Comparison of ENCODE assay signal across 8 mouse cellular contexts in the genomic region with DNA sequence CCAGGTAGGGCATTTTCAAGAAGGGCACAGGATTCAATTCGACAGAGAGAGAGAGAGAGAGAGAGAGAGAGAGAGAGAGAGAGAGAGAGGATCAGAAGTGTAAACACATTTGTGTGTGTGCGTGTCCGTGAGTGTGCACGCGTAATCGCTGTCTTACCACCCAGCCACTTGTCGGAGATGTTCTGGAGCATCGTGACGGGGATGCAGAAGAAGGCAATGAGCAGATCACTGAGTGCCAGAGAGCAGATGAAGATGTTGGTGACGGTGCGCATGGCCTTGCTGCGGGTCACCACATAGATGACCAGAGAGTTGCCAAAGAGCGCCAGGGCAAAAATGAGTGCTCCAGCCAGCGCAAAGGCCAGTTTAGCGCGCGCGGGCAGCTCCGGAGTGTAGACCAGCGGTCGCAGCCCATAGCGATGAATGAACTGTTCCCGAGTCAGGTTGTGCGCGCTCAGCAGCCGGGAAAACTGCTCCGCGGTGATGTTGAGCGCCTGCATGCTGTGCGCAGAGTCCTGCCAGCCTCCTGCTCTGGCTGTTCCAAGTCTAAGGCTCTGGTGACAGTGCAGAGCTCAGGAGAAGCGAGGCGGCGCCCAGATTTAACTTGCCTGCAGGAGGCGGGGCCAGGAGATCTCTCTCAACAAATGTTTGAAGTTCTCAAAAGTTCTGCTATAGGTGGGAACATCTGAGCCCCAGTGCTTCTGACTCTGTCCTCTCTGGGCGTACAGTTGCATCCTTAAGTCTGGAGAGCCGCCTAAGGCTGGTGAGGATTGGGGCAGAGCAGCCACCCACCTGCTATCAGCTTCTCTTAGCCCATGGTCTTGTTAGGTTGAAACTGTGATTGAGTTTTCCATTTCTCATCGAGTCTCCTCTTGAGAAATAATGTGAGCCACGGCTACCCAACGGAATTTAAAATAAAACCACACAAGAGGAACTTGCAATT. TPM values are rescaled to one million over a fixed set of nuclear protein-coding genes. Genes with fewer than 3 reads are reported as not detected.
A peak's percentile ranks its signal among the peaks of the same experiment; 100 is the strongest.
DNase-seq lines count a peak whose midpoint lies in the region; ATAC-seq and TF ChIP-seq lines count a peak whose summit lies in the region.
"Had no signal": no experiment of that assay in that cellular context is flagged by ENCODE, and none has a peak within 500 bp of the region (broad histone marks: within the 10 kb centered on the region; RNA-seq: fewer than 3 reads in every experiment).

TSS of gene Qrfpr (minus strand) at position 571 of the 940 bp plus-strand sequence.

- no peak for TF ChIP-seq EP300 in liver, postnatal 0 days (IDR thresholded peaks at IDR 0.05; ENCODE audit: low read depth)

- DNase-seq in liver, embryonic 11.5 days (ENCODE audit: low spot score): no peak
- no peak for DNase-seq in liver, postnatal 0 days
- no peak for DNase-seq in gastrocnemius, adult 2 months

- peaks cover 14% of the 10 kb centered on the region for H3K27me3 ChIP-seq in liver, embryonic 11.5 days (replicated peaks; ENCODE audit: control insufficient read depth, insufficient read depth, low read length)
- H3K27me3 ChIP-seq in liver, postnatal 0 days (ENCODE audit: insufficient read depth, low read length): 0 out of 2 replicates have a peak, but pooled peaks cover 9% of the 10 kb centered on the region
- H3K27me3 ChIP-seq in embryonic facial prominence, embryonic 13.5 days: peaks cover 35% of the 10 kb centered on the region
- peaks cover 12% of the 10 kb centered on the region for H3K27me3 ChIP-seq in intestine, embryonic 16.5 days (replicated peaks; ENCODE audit: control insufficient read depth, insufficient read depth, low read length)
- peaks cover 21% of the 10 kb centered on the region for H3K27me3 ChIP-seq in neural tube, embryonic 15.5 days (replicated peaks)

- no peak for TF ChIP-seq CTCF in liver, postnatal 0 days (IDR thresholded peaks at IDR 0.05; ENCODE audit: low read depth)
- no peak for TF ChIP-seq CTCF in gastrocnemius, adult 2 months (IDR thresholded peaks at IDR 0.05)

- ATAC-seq in liver, embryonic 11.5 days (replicated peaks; ENCODE audit: low FRiP score): no peak
- ATAC-seq in liver, postnatal 0 days: no peak
- ATAC-seq in embryonic facial prominence, embryonic 13.5 days (ENCODE audit: insufficient number of reproducible peaks, insufficient read depth, low FRiP score, low TSS enrichment, low read depth): no peak
- no peak for ATAC-seq in intestine, embryonic 16.5 days
- ATAC-seq in neural tube, embryonic 15.5 days (ENCODE audit: low FRiP score): peak; percentile 87
- no peak for ATAC-seq in inflammation-experienced regulatory T-cells, adult 6 months

- no peak within 1 kb of the TSS for H3K27ac ChIP-seq in liver, embryonic 11.5 days (ENCODE audit: low read depth, low read length)
- no peak within 1 kb of the TSS for H3K27ac ChIP-seq in liver, postnatal 0 days (ENCODE audit: low read depth)
- H3K27ac ChIP-seq in embryonic facial prominence, embryonic 13.5 days: no peak within 1 kb of the TSS
- H3K27ac ChIP-seq in intestine, embryonic 16.5 days (ENCODE audit: low read length): no peak within 1 kb of the TSS
- no peak within 1 kb of the TSS for H3K27ac ChIP-seq in neural tube, embryonic 15.5 days (replicated peaks)
- H3K27ac ChIP-seq in gastrocnemius, adult 2 months: no peak within 1 kb of the TSS

- no peaks in the 10 kb centered on the region for H3K9me3 ChIP-seq in liver, embryonic 11.5 days (ENCODE audit: control insufficient read depth, low read length)
- H3K9me3 ChIP-seq in liver, postnatal 0 days (ENCODE audit: low read length): no peaks in the 10 kb centered on the region
- H3K9me3 ChIP-seq in embryonic facial prominence, embryonic 13.5 days: no peaks in the 10 kb centered on the region
- H3K9me3 ChIP-seq in intestine, embryonic 16.5 days (ENCODE audit: control insufficient read depth, low read length): no peaks in the 10 kb centered on the region
- H3K9me3 ChIP-seq in neural tube, embryonic 15.5 days (replicated peaks): no peaks in the 10 kb centered on the region

- peak within 1 kb of the TSS; percentile 51 for H3K4me2 ChIP-seq in liver, embryonic 11.5 days
- no peak within 1 kb of the TSS for H3K4me2 ChIP-seq in liver, postnatal 0 days (ENCODE audit: low read depth, low read length)
- peak within 1 kb of the TSS; percentile 65 for H3K4me2 ChIP-seq in embryonic facial prominence, embryonic 13.5 days
- peak within 1 kb of the TSS; percentile 48 for H3K4me2 ChIP-seq in intestine, embryonic 16.5 days (ENCODE audit: low read depth, low read length)
- peak within 1 kb of the TSS; percentile 72 for H3K4me2 ChIP-seq in neural tube, embryonic 15.5 days

- no peaks in the 10 kb centered on the region for H3K36me3 ChIP-seq in liver, embryonic 11.5 days (ENCODE audit: control insufficient read depth, insufficient read depth, low read length)
- no peaks in the 10 kb centered on the region for H3K36me3 ChIP-seq in liver, postnatal 0 days (replicated peaks; ENCODE audit: insufficient read depth, low read length)
- no peaks in the 10 kb centered on the region for H3K36me3 ChIP-seq in embryonic facial prominence, embryonic 13.5 days
- H3K36me3 ChIP-seq in intestine, embryonic 16.5 days (ENCODE audit: control insufficient read depth, insufficient read depth, low read length): no peaks in the 10 kb centered on the region
- H3K36me3 ChIP-seq in neural tube, embryonic 15.5 days: no peaks in the 10 kb centered on the region

- H3K4me3 ChIP-seq in liver, embryonic 11.5 days (ENCODE audit: low read depth, low read length): 0 out of 2 replicates have a peak within 1 kb of the TSS, but pooled peaks have one; percentile 2
- no peak within 1 kb of the TSS for H3K4me3 ChIP-seq in liver, postnatal 0 days (ENCODE audit: low read depth, low read length)
- peak within 1 kb of the TSS; percentile 36 for H3K4me3 ChIP-seq in embryonic facial prominence, embryonic 13.5 days
- H3K4me3 ChIP-seq in intestine, embryonic 16.5 days (ENCODE audit: low read length): peak within 1 kb of the TSS; percentile 31
- peak within 1 kb of the TSS; percentile 35 for H3K4me3 ChIP-seq in neural tube, embryonic 15.5 days (replicated peaks)
- H3K4me3 ChIP-seq in gastrocnemius, adult 2 months: no peak within 1 kb of the TSS

- WGBS in liver, embryonic 11.5 days: 14% methylated on average over 39 of the region's 39 CpGs
- 10% methylated on average over 39 of the region's 39 CpGs for whole genome bisulfite sequencing in liver, postnatal 0 days (ENCODE audit: insufficient replicate concordance)
- WGBS in embryonic facial prominence, embryonic 13.5 days: 10% methylated on average over 39 of the region's 39 CpGs
- WGBS in intestine, embryonic 16.5 days: 8% methylated on average over 39 of the region's 39 CpGs
- 11% methylated on average over 39 of the region's 39 CpGs for WGBS in neural tube, embryonic 15.5 days

- H3K9ac ChIP-seq in liver, embryonic 11.5 days (ENCODE audit: low read depth, low read length): no peak within 1 kb of the TSS
- no peak within 1 kb of the TSS for H3K9ac ChIP-seq in liver, postnatal 0 days (replicated peaks)
- peak within 1 kb of the TSS; percentile 49; the same call in 1 of the 2 replicates for H3K9ac ChIP-seq in embryonic facial prominence, embryonic 13.5 days
- no peak within 1 kb of the TSS for H3K9ac ChIP-seq in intestine, embryonic 16.5 days (ENCODE audit: low read depth, low read length)
- H3K9ac ChIP-seq in neural tube, embryonic 15.5 days (replicated peaks): no peak within 1 kb of the TSS

- H3K4me1 ChIP-seq in liver, embryonic 11.5 days (replicated peaks; ENCODE audit: control insufficient read depth, insufficient read depth, low read length): no peaks in the 10 kb centered on the region
- H3K4me1 ChIP-seq in liver, postnatal 0 days (ENCODE audit: insufficient read depth): no peaks in the 10 kb centered on the region
- H3K4me1 ChIP-seq in embryonic facial prominence, embryonic 13.5 days: 0 out of 2 replicates have a peak, but pooled peaks cover 8% of the 10 kb centered on the region
- no peaks in the 10 kb centered on the region for H3K4me1 ChIP-seq in intestine, embryonic 16.5 days (ENCODE audit: control insufficient read depth, insufficient read depth, low read length)
- H3K4me1 ChIP-seq in neural tube, embryonic 15.5 days: peaks cover 8% of the 10 kb centered on the region; the same call in 1 of the 2 replicates

- intact Hi-C loops in gastrocnemius, adult 2 months (cut with DNase I): no loop called here

RNA-seq across cellular contexts. Expression of gene Qrfpr, which starts in this region (rescaled TPM):
- 0.13 TPM in 1 of 2 replicates, not detected in the other for polyA plus RNA-seq in liver, embryonic 11.5 days (2014; fragmentation: Nextera tagmentation; extraction: Ambion mirVana)
- not detected in 2 replicates for polyA plus RNA-seq in liver, postnatal 0 days (2015; fragmentation: Nextera tagmentation; extraction: Ambion mirVana)
- polyA plus RNA-seq in embryonic facial prominence, embryonic 13.5 days (2015; fragmentation: Nextera tagmentation; extraction: Ambion mirVana): 0.30 and 0.59 TPM in 2 replicates
- polyA plus RNA-seq in intestine, embryonic 16.5 days (2015; fragmentation: Nextera tagmentation; extraction: Ambion mirVana): not detected in 2 replicates
- polyA plus RNA-seq in neural tube, embryonic 15.5 days (2015; fragmentation: Nextera tagmentation; extraction: Ambion mirVana): 2.2 and 2.9 TPM in 2 replicates
- not detected for total RNA-seq in gastrocnemius, adult 2 months (2021)
- polyA plus RNA-seq in inflammation-experienced regulatory T-cells, adult 6 months (2017; shearing (Covaris generic)): not detected
- total RNA-seq: common myeloid progenitor, adult 5-6 weeks had no signal

Comparison
In these comparisons a context has a peak if more than half of its experiments do, and no peak if none do; other contexts are left out.
1. H3K4me3 ChIP-seq: peak in liver, embryonic 11.5 days (single experiment), embryonic facial prominence, embryonic 13.5 days (single experiment), intestine, embryonic 16.5 days (single experiment) and neural tube, embryonic 15.5 days (single experiment); none in liver, postnatal 0 days (single experiment) and gastrocnemius, adult 2 months (single experiment).